ENCODE assay signal across 12 mouse cellular contexts in genomic region chr9:12935016-12935415, GRCm38 (mm10).
"Had no signal": no experiment of that assay in that cellular context is flagged by ENCODE, and none has a peak within 500 bp of the region (broad histone marks: within the 10 kb centered on the region; RNA-seq: fewer than 3 reads in every experiment).

No protein-coding gene starts in this region.

- DNase-seq: gastrocnemius, postnatal 14 days; heart, adult 2 months; heart, postnatal 14 days; heart, postnatal 36 days; kidney, adult 11 months; kidney, adult 2 months; kidney, adult 9 months; kidney, postnatal 14 days; kidney, postnatal 36 days; layer of hippocampus, adult 9-11 months; layer of hippocampus, postnatal 36 days; left cerebral cortex, postnatal 4 days had no signal
